Mouse (Mus musculus): ENCODE results near the gene Polr2l.

Polr2l gene

GRCm38 (mm10) chr7:141484186-141485120 is 9.5 kb upstream of the Polr2l start:
- no peak for DNase-seq (ENCODE audit: low spot score in 2 of 2)

- no peak for DNase-seq (ENCODE audit: low spot score in 2 of 2)
Observed at GRCm38 (mm10) chr7:141483114-141483653, 8.3 kb upstream of the Polr2l start.

DNA sequence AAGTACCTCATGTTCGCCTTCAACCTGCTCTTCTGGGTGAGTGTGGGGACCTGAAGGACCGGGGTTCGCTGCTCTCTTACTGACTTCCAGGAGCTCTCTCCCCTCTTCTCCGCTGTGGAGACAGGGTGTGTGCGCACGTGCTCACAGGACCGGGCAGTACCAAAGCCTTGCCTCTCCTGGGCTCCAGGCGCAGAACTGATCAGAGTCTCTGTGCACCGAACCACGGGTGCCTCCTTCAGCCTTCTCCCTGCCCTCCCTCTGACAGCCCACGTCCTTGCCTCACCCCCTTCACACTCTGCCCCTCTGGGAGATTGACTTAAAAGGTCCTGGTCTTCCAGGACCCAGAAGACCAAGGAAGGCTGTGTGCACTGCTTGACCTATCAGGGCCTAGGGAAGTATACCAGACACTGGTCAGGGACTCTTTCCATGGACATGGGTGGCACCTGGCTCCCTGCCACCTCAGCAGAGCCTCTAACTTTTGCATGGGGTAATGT is 7.6 kb upstream of the Polr2l start:
- DNase-seq (ENCODE audit: low spot score in 2 of 2), result no peak

- DNase-seq (ENCODE audit: low spot score in 2 of 2), result no peak
Observed at GRCm38 (mm10) chr7:141481498-141482401, 6.8 kb upstream of the Polr2l start.

DNA sequence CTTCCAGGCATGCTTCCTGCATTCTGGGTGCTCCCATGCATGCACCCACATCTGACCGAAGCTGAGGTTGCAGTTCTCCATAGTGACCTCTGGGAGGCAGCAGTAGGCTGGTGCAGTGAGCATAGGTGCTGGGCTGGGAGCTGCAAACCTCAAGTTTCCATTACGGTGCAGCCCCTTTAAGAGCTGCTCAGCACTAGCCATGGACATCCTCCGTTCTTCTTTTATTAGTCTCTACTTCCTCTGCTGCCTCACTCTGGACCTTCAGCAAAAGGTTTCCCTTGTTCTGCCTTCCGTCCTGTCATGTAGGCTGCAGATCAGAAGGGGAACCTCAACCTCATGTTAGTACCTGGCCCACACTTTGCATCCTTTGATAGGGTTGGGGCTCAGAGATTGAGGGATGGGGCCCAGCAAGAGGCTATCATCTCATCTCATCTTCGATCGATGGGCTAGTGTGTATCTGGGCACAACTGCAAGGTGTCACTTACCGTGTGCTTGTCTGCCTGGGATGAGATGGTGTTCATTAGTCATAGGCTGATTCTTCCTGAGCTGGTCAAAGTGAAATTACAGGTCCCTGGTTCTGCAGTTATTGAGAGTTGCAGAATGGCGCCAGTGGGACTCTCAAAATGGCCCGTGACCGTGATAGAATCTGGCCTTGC is 6.0 kb upstream of the Polr2l start:
- peak in 1 of 2 experiments; percentile 65 for DNase-seq (ENCODE audit: low spot score in 2 of 2)

- no peak for DNase-seq (ENCODE audit: low spot score in 2 of 2)
Observed at GRCm38 (mm10) chr7:141478270-141478748, 3.4 kb upstream of the Polr2l start.

- no peak for DNase-seq (ENCODE audit: low spot score in 2 of 2)
Observed at GRCm38 (mm10) chr7:141477578-141478269, 2.8 kb upstream of the Polr2l start.

GRCm38 (mm10) chr7:141476981-141477370 is 2.0 kb upstream of the Polr2l start:
- no peak for DNase-seq (ENCODE audit: low spot score in 2 of 2)

GRCm38 (mm10) chr7:141476226-141476980 is 1.5 kb upstream of the Polr2l start:
- DNase-seq (ENCODE audit: low spot score in 2 of 2), result peak in 1 of 2 experiments; percentile 19

- no peak for DNase-seq (ENCODE audit: low spot score in 2 of 2)
Observed at GRCm38 (mm10) chr7:141475805-141476158, 850 bp upstream of the Polr2l start.

DNA sequence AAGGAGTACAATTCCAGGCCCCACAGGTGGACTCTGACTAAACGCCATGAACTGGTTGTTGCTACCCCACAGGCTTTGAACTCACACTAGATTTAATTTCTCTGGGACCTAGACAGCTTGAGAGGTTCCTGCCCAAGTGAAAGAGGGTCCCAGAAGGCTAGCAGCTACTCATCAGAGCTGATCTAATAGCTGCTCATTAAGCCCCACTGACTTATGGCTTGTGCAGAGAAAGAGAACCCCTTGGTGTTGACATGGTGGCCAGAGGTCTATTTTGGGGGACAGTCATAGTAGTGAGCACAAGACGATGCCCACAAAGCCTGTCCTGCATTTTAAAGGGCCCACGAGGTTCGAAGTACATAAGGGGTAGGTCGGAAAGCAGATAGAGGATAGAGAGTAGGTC is 772 bp downstream of the Polr2l start:
- DNase-seq (ENCODE audit: low spot score in 2 of 2), result no peak

GRCm38 (mm10) chr7:141472763-141473162 is 2.2 kb downstream of the Polr2l start:
- no peak for DNase-seq (ENCODE audit: low spot score in 2 of 2)

DNA sequence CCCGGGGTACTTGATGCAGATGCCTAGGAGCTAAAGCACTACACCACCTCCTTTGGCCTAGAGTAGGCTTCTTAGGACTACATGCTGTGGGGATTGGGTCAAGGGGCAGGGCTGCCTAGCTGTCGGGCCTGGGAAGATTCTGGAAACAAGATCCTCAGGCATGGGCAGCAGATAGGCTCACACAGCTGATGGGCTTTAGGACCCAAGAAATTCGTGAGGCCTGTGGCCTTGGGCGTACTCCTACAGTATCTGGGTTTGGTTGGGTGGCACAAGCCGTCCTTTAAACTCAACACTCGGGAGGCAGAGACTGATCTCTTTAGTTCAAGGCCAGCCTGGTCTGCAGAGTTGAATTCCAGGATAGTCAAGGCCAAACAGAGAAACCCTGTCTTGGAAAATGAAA is 2.7 kb downstream of the Polr2l start:
- DNase-seq (ENCODE audit: low spot score in 2 of 2), result no peak

GRCm38 (mm10) chr7:141471236-141471635 is 3.7 kb downstream of the Polr2l start:
- DNase-seq (ENCODE audit: low spot score in 2 of 2), result no peak

DNA sequence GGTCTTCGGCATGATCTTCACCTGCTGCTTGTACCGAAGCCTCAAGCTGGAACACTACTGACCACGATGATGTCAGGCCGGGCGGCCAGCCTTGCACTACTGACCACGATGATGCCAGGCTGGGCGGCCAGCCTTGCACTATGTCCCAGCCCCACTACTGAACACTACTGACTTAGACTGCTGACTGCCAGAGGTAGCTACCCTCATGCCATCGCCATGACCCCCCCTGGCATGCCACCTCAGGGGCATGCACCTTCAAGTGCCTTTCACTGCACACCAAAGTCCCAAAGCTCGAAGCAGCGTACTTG is 4.3 kb downstream of the Polr2l start:
- DNase-seq (ENCODE audit: low spot score in 2 of 2), result no peak

- DNase-seq (ENCODE audit: low spot score in 2 of 2), result no peak
Observed at GRCm38 (mm10) chr7:141469901-141470636, 4.9 kb downstream of the Polr2l start.

GRCm38 (mm10) chr7:141469352-141469751 is 5.6 kb downstream of the Polr2l start:
- no peak for DNase-seq (ENCODE audit: low spot score in 2 of 2)

- DNase-seq (ENCODE audit: low spot score in 2 of 2), result peak in 1 of 2 experiments; percentile 51
Observed at GRCm38 (mm10) chr7:141468522-141469211, 6.3 kb downstream of the Polr2l start.

DNA sequence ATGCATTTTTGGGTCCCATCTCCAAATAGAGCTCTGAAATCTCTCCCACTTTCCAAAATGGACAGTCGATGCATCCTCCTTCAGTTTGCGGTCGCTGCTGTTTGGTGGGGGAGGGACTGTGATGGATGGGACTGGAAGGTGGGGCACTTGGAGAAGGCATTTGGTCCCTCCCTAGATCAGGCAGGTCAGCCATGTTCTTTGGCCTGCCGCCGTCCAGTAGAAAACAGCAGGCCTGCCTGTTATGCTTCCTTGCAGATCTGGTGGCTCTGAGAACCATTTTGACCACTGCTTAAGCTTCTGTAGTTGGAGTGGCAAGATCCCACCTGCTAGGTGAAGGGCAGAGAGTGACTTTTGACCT is 6.8 kb downstream of the Polr2l start:
- no peak for DNase-seq (ENCODE audit: low spot score in 2 of 2)

Measured in spleen, postnatal 14 days (tissue).